Mouse (Mus musculus) thymus, adult 2 months (tissue): ENCODE results near the gene Atg4b.

Experiments used
- CTCF ChIP-seq: fragments of 200-500 bp; IDR thresholded peaks from 2 replicates; pipeline ENCODE4 v1.5.1; 2012; ENCODE audit warnings: mild to moderate bottlenecking, control low read depth, low read length, moderate library complexity, borderline replicate concordance; ENCODE audit not compliant: control insufficient read depth, poor library complexity, insufficient read depth; ENCODE audit errors: extremely low read depth
- POLR2A ChIP-seq: fragments of 200-500 bp; IDR thresholded peaks from 2 replicates; pipeline ENCODE4 v1.6.1; 2012; ENCODE audit warnings: mild to moderate bottlenecking, low read length, control low read depth, moderate library complexity; ENCODE audit not compliant: control insufficient read depth, poor library complexity, insufficient read depth; ENCODE audit errors: extremely low read depth

DNA sequence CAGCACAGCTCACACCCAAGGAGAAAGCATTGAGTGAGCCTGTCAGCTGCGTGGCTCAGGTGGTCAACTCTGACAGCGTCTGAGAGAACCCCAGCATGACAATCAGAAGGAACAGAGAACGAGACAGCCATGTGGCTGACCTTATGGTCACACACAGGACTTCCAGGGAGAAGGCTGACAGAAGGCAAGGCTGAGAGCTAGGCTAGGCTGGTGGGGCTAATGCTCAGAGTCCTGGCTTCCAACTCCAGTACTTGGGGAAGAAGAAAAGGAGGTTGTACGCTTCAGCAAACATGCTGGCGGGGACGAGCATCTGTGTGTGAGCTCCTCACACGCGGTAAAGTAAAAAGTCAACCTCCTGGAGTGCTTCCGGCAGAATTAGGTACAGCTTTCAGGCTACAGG lies 47.0 kb upstream of the Atg4b start:
- TF ChIP-seq CTCF (no peak), POLR2A (no peak)
